Comparison of ENCODE assay signal across 12 mouse cellular contexts in genomic region chr8:105341399-105341798, GRCm38 (mm10). TPM values are rescaled to one million over a fixed set of nuclear protein-coding genes. Genes with fewer than 3 reads are reported as not detected.
DNase-seq lines count a peak whose midpoint lies in the region; ATAC-seq and TF ChIP-seq lines count a peak whose summit lies in the region.
"Had no signal": no experiment of that assay in that cellular context is flagged by ENCODE, and none has a peak within 500 bp of the region (broad histone marks: within the 10 kb centered on the region; RNA-seq: fewer than 3 reads in every experiment).

No protein-coding gene starts in this region.

- intact Hi-C loops in left cerebral cortex, postnatal 4 days (cut with DNase I): no loop called here
- intact Hi-C loops in left cerebral cortex, postnatal 14 days (cut with DNase I): no loop called here

- TF ChIP-seq EP300 in heart, postnatal 0 days (IDR thresholded peaks at IDR 0.05; ENCODE audit: low read depth): no peak

- H3K4me2 ChIP-seq in heart, postnatal 0 days (ENCODE audit: low read depth, low read length): no peak overlapping the region
- H3K4me2 ChIP-seq: neural tube, embryonic 12.5 days had no signal

- no peak for ATAC-seq in heart, postnatal 0 days (ENCODE audit: insufficient read depth, low read depth)

- H3K9me3 ChIP-seq in heart, embryonic 10.5 days: no peaks in the 10 kb centered on the region
- H3K9me3 ChIP-seq in heart, postnatal 0 days (replicated peaks; ENCODE audit: control insufficient read depth, low read length): no peaks in the 10 kb centered on the region
- H3K9me3 ChIP-seq: neural tube, embryonic 12.5 days had no signal

- TF ChIP-seq CTCF in heart, postnatal 0 days (IDR thresholded peaks at IDR 0.05; ENCODE audit: low read depth): no peak

- 22% methylated on average over 8 of the region's 8 CpGs for WGBS in heart, embryonic 10.5 days
- WGBS in heart, postnatal 0 days: 15% methylated on average over 8 of the region's 8 CpGs

- H3K27ac ChIP-seq in heart, embryonic 10.5 days: peak overlapping the region; percentile 69; the same call in 1 of the 2 replicates
- peak overlapping the region; percentile 50 for H3K27ac ChIP-seq in heart, postnatal 0 days (ENCODE audit: low read depth)
- H3K27ac ChIP-seq: neural tube, embryonic 12.5 days had no signal

- peaks cover 22% of the 10 kb centered on the region for H3K36me3 ChIP-seq in heart, embryonic 10.5 days
- peaks cover 25% of the 10 kb centered on the region for H3K36me3 ChIP-seq in heart, postnatal 0 days (replicated peaks; ENCODE audit: control insufficient read depth, insufficient read depth, low read length)

- H3K4me1 ChIP-seq in heart, embryonic 10.5 days: peaks cover 66% of the 10 kb centered on the region
- H3K4me1 ChIP-seq in heart, postnatal 0 days (ENCODE audit: control insufficient read depth, insufficient read depth): peaks cover 48% of the 10 kb centered on the region

- 0 out of 2 replicates have a peak, but pooled peaks cover 3% of the 10 kb centered on the region for H3K27me3 ChIP-seq in heart, embryonic 10.5 days (ENCODE audit: insufficient read depth, poor library complexity, severe bottlenecking)
- H3K27me3 ChIP-seq in heart, postnatal 0 days (ENCODE audit: control insufficient read depth, insufficient read depth, low read length): no peaks in the 10 kb centered on the region

- H3K9ac ChIP-seq in heart, postnatal 0 days (replicated peaks; ENCODE audit: low read depth, low read length): no peak overlapping the region
- H3K9ac ChIP-seq: neural tube, embryonic 12.5 days had no signal

- no peak overlapping the region; the same call in 1 of the 2 replicates for H3K4me3 ChIP-seq in heart, embryonic 10.5 days
- no peak overlapping the region for H3K4me3 ChIP-seq in heart, postnatal 0 days (ENCODE audit: low read depth, low read length)
- H3K4me3 ChIP-seq: neural tube, embryonic 12.5 days had no signal

- DNase-seq in heart, embryonic 10.5 days (ENCODE audit: low spot score): no peak
- no peak for DNase-seq in heart, adult 8-10 months (ENCODE audit: low spot score)
- DNase-seq in left cerebral cortex, postnatal 4 days: peak; percentile 31
- no peak for DNase-seq in left cerebral cortex, postnatal 14 days (ENCODE audit: low spot score in 2 of 2)
- no peak for DNase-seq in heart, postnatal 0 days (ENCODE audit: low spot score)
- peak; percentile 76 for DNase-seq in lung, postnatal 25 days (ENCODE audit: low spot score)
- no peak for DNase-seq in MN1 (ENCODE audit: low spot score)
- DNase-seq in thymus, postnatal 25 days: no peak
- DNase-seq: adrenal gland, postnatal 25 days; cerebellum, adult 9-10 months; right cerebral cortex, postnatal 14 days had no signal

RNA-seq across cellular contexts. Expression of gene Fhod1, which starts 6.4 kb away (rescaled TPM):
- polyA plus RNA-seq in heart, embryonic 10.5 days (2016; fragmentation: Nextera tagmentation; extraction: Ambion mirVana): 2.1 and 3.0 TPM in 2 replicates
- 1 to 10 TPM; 5.8 to 8.1 (median 6.3) TPM for total RNA-seq in heart, adult 8-10 months (2022)
- total RNA-seq in left cerebral cortex, postnatal 4 days (2021): 1 to 10 TPM; 2.8 to 3.6 TPM
- 1 to 10 TPM; 2.8 to 2.9 TPM for total RNA-seq in left cerebral cortex, postnatal 14 days (2021)
- total RNA-seq in heart, postnatal 0 days (2014; rRNA removed; ENCODE audit: low replicate concordance): 6.4 and 6.9 TPM in 2 replicates
- 0.70 and 0.72 TPM in 2 replicates for polyA plus RNA-seq in heart, postnatal 0 days (2015; fragmentation: Nextera tagmentation; extraction: Ambion mirVana)

RNA-seq across cellular contexts. Expression of gene Slc9a5, which starts 7.2 kb away (rescaled TPM):
- 1.8 and 2.4 TPM in 2 replicates for polyA plus RNA-seq in heart, embryonic 10.5 days (2016; fragmentation: Nextera tagmentation; extraction: Ambion mirVana)
- total RNA-seq in heart, adult 8-10 months (2022): under 1 TPM; 0.41 to 0.79 (median 0.48) TPM
- total RNA-seq in left cerebral cortex, postnatal 4 days (2021): 10 to 100 TPM; 32.6 to 37.0 TPM
- total RNA-seq in left cerebral cortex, postnatal 14 days (2021): 10 to 100 TPM; 25.0 to 35.1 TPM
- 1.2 and 3.9 TPM in 2 replicates for total RNA-seq in heart, postnatal 0 days (2014; rRNA removed; ENCODE audit: low replicate concordance)
- 0.27 and 0.41 TPM in 2 replicates for polyA plus RNA-seq in heart, postnatal 0 days (2015; fragmentation: Nextera tagmentation; extraction: Ambion mirVana)

RNA-seq across cellular contexts. Expression of gene Tmem208, which starts 15.2 kb away (rescaled TPM):
- 99.6 and 101 TPM in 2 replicates for polyA plus RNA-seq in heart, embryonic 10.5 days (2016; fragmentation: Nextera tagmentation; extraction: Ambion mirVana)
- 10 to 100 TPM; 23.9 to 28.1 (median 26.0) TPM for total RNA-seq in heart, adult 8-10 months (2022)
- 10 to 100 TPM; 53.7 to 58.3 TPM for total RNA-seq in left cerebral cortex, postnatal 4 days (2021)
- 10 to 100 TPM; 42.2 to 43.1 TPM for total RNA-seq in left cerebral cortex, postnatal 14 days (2021)
- 69.3 and 81.0 TPM in 2 replicates for total RNA-seq in heart, postnatal 0 days (2014; rRNA removed; ENCODE audit: low replicate concordance)
- 66.2 and 68.9 TPM in 2 replicates for polyA plus RNA-seq in heart, postnatal 0 days (2015; fragmentation: Nextera tagmentation; extraction: Ambion mirVana)

RNA-seq across cellular contexts. Expression of gene Lrrc29, which starts 15.3 kb away (rescaled TPM):
- polyA plus RNA-seq in heart, embryonic 10.5 days (2016; fragmentation: Nextera tagmentation; extraction: Ambion mirVana): 1.5 and 1.9 TPM in 2 replicates
- 1 to 10 TPM in 2 of 4 experiments, under 1 TPM in 2; 0.69 to 1.8 (median 1.1) TPM for total RNA-seq in heart, adult 8-10 months (2022)
- 1 to 10 TPM; 4.0 to 5.0 TPM for total RNA-seq in left cerebral cortex, postnatal 4 days (2021)
- 1 to 10 TPM; 5.1 to 6.9 TPM for total RNA-seq in left cerebral cortex, postnatal 14 days (2021)
- 4.0 and 5.8 TPM in 2 replicates for total RNA-seq in heart, postnatal 0 days (2014; rRNA removed; ENCODE audit: low replicate concordance)
- 1.1 and 1.5 TPM in 2 replicates for polyA plus RNA-seq in heart, postnatal 0 days (2015; fragmentation: Nextera tagmentation; extraction: Ambion mirVana)

RNA-seq across cellular contexts. Expression of gene Plekhg4, which starts 31.7 kb away (rescaled TPM):
- 0.12 and 0.44 TPM in 2 replicates for polyA plus RNA-seq in heart, embryonic 10.5 days (2016; fragmentation: Nextera tagmentation; extraction: Ambion mirVana)
- total RNA-seq in heart, adult 8-10 months (2022): not detected
- 1 to 10 TPM; 5.4 to 8.3 TPM for total RNA-seq in left cerebral cortex, postnatal 4 days (2021)
- total RNA-seq in left cerebral cortex, postnatal 14 days (2021): 1 to 10 TPM; 1.7 to 4.9 TPM
- not detected in 2 replicates for total RNA-seq in heart, postnatal 0 days (2014; rRNA removed; ENCODE audit: low replicate concordance)
- polyA plus RNA-seq in heart, postnatal 0 days (2015; fragmentation: Nextera tagmentation; extraction: Ambion mirVana): 0.03 and 0.08 TPM in 2 replicates

Comparison
In these comparisons a context has a peak if more than half of its experiments do, and no peak if none do; other contexts are left out.
1. DNase-seq: peak in left cerebral cortex, postnatal 4 days (single experiment) and lung, postnatal 25 days (single experiment); none in heart, embryonic 10.5 days (single experiment), heart, adult 8-10 months (single experiment), left cerebral cortex, postnatal 14 days (0 of 2), heart, postnatal 0 days (single experiment), MN1 (single experiment) and thymus, postnatal 25 days (single experiment).